Mouse (Mus musculus) Patski (cell line): ENCODE data around the gene Slc25a25. TPM values are rescaled to one million over a fixed set of nuclear protein-coding genes. Genes with fewer than 3 reads are reported as not detected.

Experiments used
- ATAC-seq: fragments of 100-300 bp; one replicate; pipeline ENCODE4 v1.8.0; 2021
- CTCF ChIA-PET: fragments of 350-600 bp; sonication (Branson Sonifier 250); formaldehyde crosslinking; loops from one replicate; lab custom pipeline; 2022; ENCODE audit warnings: inconsistent platforms; lab: Charles Lee
- POLR2A ChIA-PET: fragments of 350-600 bp; sonication (Branson Sonifier 250); formaldehyde crosslinking; loops from one replicate; lab custom pipeline; 2022; ENCODE audit warnings: antibody characterized with exemption, inconsistent platforms; lab: Charles Lee
- DNase-seq: peaks from one replicate; pipeline ENCODE4 v3.0.0-alpha.2; 2011; ENCODE audit warnings: low read depth, low spot score
- H3K27me3 ChIP-seq: fragments of 371-371 bp; one replicate; pipeline ENCODE4 v1.5.1; 2021
- CTCF ChIP-seq: fragments of 100-300 bp; IDR thresholded peaks from one replicate; pipeline ENCODE4 v1.5.1; 2021
- in situ Hi-C: fragments of 300-500 bp; cut with MboI; formaldehyde crosslinking; loops from 3 replicates; pipeline ENCODE4 v1.11.1; 2018; ENCODE audit warnings: low pct_unique_long_range_greater_than_20kb, mixed read lengths
- polyA plus RNA-seq: library from polyadenylated mRNA; unstranded; gene quantifications from one replicate; pipeline ENCODE4 v1.2.3, GENCODE M21; 2021

The Slc25a25 gene
- polyA plus RNA-seq, 1 experiment from 2014 or later, result 18.5 TPM

DNA sequence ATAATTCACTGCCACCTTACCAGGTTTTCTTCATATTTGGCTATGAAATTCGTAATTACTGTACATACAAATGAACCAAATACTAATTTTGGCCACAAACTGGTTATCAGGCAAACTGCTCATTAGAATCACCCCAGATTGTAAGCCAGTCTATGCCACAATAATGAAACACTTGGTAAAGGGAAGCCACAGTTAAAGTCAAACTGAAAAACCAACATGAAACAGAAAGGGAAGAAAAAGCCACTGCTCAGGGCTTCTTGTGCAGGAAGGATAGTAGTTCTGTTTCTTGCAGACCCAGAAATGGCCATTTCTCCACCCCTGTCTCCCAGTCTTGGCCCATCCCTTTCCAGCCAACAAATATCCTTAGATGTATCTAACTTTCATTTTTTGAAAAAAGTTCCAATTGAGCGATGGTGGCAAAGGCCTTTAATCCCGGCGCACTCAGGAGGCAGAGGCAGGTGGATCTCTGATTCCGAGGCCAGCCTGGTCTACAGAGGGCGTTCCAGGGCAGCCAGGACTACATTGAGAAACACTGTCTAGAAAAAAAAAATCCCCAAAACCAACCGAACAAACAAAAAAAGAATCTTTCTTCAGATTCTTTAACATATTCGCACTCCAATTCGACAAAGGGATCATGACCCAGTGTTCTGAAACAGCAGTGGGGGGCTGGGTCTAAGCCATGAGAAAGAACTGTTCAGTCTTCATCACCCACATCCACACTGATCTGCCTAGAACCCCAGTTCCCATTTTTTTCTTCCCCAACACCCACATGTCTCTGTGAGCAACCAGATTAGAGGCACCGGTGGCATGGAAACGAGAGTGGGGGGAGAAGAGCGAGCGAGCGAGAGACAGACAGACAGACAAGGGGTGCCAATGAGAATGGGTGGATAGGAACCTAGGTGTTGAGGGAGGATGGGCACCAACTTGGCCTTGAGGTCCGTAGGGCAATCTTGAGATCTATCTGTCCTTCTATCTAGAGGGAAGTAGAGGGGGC, 1.2 kb downstream of the Slc25a25 start, which contains the start of gene Naif1:
Gene Naif1, plus strand, starts transcription at position 697 of the 994 bp plus-strand sequence.
- DNase-seq (no peak), ATAC-seq (no peak)
- CTCF ChIA-PET, result interaction anchor here (1.4 to 4.4 kb wide), 3 partner anchors 12 to 45 kb away, joined by 4 to 20 read pairs (median 8); no protein-coding TSS in a partner anchor
- no peak for TF ChIP-seq CTCF
- in situ Hi-C loops, result loop anchor here (5.0 kb wide), 1 partner anchor 33 kb away; no protein-coding TSS in a partner anchor
- no peaks in the 10 kb centered on the region for H3K27me3 ChIP-seq
- POLR2A ChIA-PET, result interaction anchor here (0.6 to 1.6 kb wide), 2 partner anchors 13 to 296 kb away, joined by 4 read pairs; no protein-coding TSS in a partner anchor

DNA sequence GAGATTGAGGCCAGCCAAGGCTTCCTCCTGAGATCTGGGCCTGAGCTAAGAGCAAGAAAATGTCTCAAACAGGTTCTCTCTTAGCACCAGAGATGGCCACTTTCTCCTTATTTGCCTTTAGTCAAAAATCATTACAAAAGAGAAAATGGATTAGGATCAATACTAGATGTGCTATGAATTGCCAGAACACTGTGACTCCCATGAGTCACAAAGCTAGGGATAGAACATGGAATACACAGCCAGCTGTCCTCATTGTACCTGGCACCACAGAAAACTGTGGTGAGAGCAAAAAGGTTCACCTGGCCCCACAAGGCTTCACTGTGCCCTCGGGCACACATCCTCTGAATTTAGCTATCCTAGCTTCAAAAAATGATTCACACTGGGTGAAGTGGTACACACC, 2.8 kb downstream of the Slc25a25 start:
- TF ChIP-seq CTCF, result no peak
- in situ Hi-C loops, result no loop called here
- ChIA-PET POLR2A (interaction anchor here (0.6 to 1.6 kb wide), 3 partner anchors 11 to 47 kb away, joined by 3 to 4 read pairs (median 4); no protein-coding TSS in a partner anchor), CTCF (interaction anchor here (1.2 to 4.4 kb wide), 6 partner anchors 11 to 44 kb away, joined by 3 to 20 read pairs (median 4); no protein-coding TSS in a partner anchor)
- no peak for DNase-seq
- ATAC-seq, result no peak
- no peaks in the 10 kb centered on the region for H3K27me3 ChIP-seq

DNA sequence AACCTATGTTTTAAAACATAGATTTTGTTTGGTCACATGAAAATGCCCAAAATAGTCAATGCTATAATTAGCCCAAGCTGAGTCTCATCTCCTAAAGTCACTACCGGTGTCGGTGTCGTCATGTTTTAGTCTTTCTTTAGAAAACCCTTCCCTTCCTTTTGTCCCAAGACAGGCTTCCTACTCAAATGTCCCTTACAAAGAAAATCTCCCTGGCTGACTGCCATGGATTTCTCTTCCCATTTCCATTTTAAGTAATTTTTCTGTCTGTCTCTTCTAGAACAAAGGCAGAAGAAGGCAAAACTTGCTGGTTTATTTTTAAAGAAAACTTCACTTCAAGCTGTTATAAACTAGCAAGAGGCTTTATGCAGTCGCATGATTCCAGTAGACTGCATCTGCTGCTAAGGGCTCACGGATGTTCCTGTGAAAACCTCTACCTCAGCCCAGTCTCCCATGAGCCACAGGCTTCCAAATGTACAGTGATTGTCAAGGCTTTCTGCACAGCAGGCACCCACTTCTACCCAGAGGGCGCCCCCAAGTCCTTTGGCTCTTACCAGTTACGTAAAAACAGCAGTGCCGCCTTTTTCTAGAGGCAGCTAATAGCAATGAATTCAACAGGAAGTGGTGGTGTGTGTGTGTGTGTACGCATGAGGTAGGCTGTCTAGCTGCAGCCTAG, 3.8 kb downstream of the Slc25a25 start:
- no peak for DNase-seq

DNA sequence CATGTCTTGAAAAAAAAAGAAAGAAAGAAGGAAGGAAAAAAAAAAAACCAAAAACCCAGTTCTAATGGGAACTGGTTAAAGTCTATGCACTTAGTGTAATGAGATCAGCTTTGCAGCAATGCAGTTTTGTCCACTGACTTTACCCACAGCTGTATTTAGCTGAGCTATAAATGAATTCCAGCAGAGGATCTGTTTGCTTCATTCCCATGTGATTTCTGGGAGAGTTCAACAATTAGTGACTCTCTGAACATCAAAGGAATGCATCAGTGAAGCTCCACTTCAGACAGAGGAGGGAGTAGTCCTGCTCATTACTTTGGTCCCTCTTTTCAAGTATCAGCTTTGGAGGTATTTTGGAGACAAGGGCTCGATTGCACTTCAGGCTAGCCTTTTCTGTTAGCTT, 5.7 kb downstream of the Slc25a25 start:
- in situ Hi-C loops, result no loop called here
- POLR2A ChIA-PET, result interaction anchor here (0.9 to 1.2 kb wide), 2 partner anchors 20 to 24 kb away, joined by 3 read pairs; no protein-coding TSS in a partner anchor
- H3K27me3 ChIP-seq, result no peaks in the 10 kb centered on the region
- ATAC-seq (no peak), DNase-seq (no peak)
- TF ChIP-seq CTCF, result no peak
- CTCF ChIA-PET, result interaction anchor here (1.0 to 4.4 kb wide), 6 partner anchors 8 to 58 kb away, joined by 3 to 20 read pairs (median 3); no protein-coding TSS in a partner anchor

More for the DNA sequence above, 3.8 kb downstream of the Slc25a25 start:
- TF ChIP-seq CTCF, result no peak
- POLR2A ChIA-PET, result interaction anchor here (1.0 kb wide), 1 partner anchor 12 kb away, joined by 8 read pairs; no protein-coding TSS in a partner anchor
- H3K27me3 ChIP-seq, result no peaks in the 10 kb centered on the region
- CTCF ChIA-PET, result interaction anchor here (1.4 to 4.4 kb wide), 4 partner anchors 10 to 42 kb away, joined by 3 to 20 read pairs (median 4); no protein-coding TSS in a partner anchor
- ATAC-seq, result no peak
- in situ Hi-C loops, result no loop called here

DNA sequence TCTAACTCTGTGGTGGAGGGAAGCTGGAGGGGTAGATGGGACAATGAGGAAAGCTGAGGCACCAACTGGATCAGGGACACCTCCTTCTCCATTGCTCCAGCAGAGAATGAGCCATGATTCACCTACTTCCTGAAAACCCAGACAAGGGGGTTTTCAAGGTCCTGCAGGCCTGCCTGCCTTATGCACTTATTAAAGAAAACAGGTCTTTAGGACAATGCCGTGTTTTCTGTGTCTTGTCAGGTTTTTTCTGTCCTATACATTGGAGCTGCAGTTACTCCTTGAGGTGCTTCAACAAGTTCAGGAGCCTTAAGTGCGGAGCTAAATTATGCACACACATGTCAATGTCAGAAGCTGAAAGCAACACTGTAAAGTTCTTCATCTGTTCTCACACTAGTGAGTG, 9.7 kb downstream of the Slc25a25 start:
- in situ Hi-C loops, result no loop called here

DNA sequence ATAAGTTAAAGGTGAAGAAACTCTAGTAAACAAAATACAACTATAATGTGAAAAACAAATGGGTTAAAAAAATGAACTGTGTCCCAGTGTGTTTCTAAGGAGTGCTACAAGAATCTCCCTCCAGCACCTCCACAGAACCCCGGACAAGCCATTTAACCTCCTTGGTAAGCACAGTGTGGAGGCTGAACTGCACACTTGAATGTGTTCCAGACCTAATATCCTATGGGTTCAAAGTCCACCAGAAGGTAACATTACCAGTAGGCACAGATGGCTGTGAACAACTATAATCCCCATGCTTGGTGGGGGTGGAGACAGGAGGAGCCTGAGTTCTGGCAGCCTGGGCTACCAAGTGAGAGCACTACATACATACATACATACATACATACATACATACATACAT, 10.6 kb downstream of the Slc25a25 start:
- CTCF ChIA-PET, result interaction anchor here (0.9 to 1.2 kb wide), 2 partner anchors 11 to 17 kb away, joined by 3 read pairs; no protein-coding TSS in a partner anchor
- TF ChIP-seq CTCF, result no peak
- in situ Hi-C loops, result no loop called here
- DNase-seq (no peak), ATAC-seq (no peak)
- POLR2A ChIA-PET, result no interaction called here
- H3K27me3 ChIP-seq, result no peaks in the 10 kb centered on the region

More for the DNA sequence above, 9.7 kb downstream of the Slc25a25 start:
- TF ChIP-seq CTCF, result no peak
- no peak for DNase-seq
- no peaks in the 10 kb centered on the region for H3K27me3 ChIP-seq
- no peak for ATAC-seq
- POLR2A ChIA-PET, result interaction anchor here (0.9 kb wide), 1 partner anchor 44 kb away, joined by 3 read pairs; no protein-coding TSS in a partner anchor
- CTCF ChIA-PET, result interaction anchor here (1.2 kb wide), 1 partner anchor 37 kb away, joined by 3 read pairs; no protein-coding TSS in a partner anchor

DNA sequence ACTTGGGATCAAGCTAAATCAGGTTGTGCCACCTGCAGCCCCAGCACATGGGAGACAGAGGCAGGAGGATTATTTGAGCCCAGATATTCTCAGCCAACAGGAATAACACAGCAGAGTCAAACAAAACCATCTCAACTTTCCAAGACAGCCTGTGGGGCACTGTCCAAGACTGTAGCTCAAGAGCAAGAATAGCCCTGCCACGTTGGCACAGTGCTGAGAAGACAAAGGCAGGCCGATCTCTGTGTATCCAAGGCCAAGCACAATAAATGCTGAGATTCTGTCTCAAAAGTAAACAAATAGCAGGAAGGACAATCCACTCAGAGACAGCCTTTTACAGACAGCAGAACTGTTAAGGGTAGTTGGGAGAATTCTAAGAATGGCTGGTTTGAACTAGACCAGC, 11.1 kb downstream of the Slc25a25 start:
- CTCF ChIA-PET, result interaction anchor here (0.8 to 1.2 kb wide), 3 partner anchors 11 to 47 kb away, joined by 3 read pairs; no protein-coding TSS in a partner anchor

DNA sequence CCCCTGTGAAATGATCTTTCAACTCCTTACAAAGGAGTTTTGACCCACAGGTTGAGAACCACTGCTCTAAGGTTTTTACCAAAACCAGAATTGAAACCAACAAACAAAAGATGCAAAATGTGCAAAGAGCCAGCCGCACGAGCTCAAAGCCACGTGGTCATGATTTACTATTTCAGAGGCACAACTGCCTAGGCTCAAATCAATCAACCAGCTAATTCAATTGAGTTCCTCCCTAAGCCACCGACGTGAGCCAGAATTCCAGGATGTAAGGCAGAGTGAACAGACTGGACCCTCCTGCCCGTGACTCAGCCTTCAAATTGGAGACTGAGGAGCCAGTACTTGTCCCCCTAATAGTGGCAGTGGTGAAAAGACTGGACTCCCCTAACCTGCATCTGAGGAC, 12.1 kb downstream of the Slc25a25 start:
- H3K27me3 ChIP-seq, result no peaks in the 10 kb centered on the region
- in situ Hi-C loops, result no loop called here
- TF ChIP-seq CTCF, result no peak
- DNase-seq, result no peak
- CTCF ChIA-PET, result interaction anchor here (1.1 to 2.7 kb wide), 3 partner anchors 8 to 18 kb away, joined by 4 to 20 read pairs (median 5); no protein-coding TSS in a partner anchor
- POLR2A ChIA-PET, result no interaction called here
- no peak for ATAC-seq

More for the DNA sequence above, 11.1 kb downstream of the Slc25a25 start:
- no peak for DNase-seq
- POLR2A ChIA-PET, result no interaction called here
- no peak for TF ChIP-seq CTCF
- no peaks in the 10 kb centered on the region for H3K27me3 ChIP-seq
- ATAC-seq, result no peak
- in situ Hi-C loops, result no loop called here

DNA sequence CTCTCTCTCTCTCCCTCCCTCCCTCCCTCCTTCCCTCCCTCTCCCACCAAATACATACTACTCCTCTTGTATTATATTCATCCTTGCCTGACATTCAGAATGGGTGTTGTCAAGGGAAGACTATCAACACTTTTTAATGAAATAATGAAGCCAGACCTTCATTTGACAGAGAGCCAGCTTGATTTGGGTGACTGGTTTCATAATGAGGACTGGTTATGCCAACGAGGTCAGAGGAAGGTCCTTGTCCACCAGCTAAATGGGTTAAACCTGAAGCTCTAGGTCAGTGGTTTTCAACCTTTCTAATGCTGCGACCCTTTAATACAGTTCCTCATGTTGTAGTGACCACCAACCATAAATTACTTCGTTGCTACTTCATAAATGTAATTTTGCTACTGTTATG, 12.5 kb downstream of the Slc25a25 start:
- no peak for ATAC-seq
- CTCF ChIA-PET, result interaction anchor here (1.1 to 2.7 kb wide), 3 partner anchors 9 to 18 kb away, joined by 4 to 20 read pairs (median 5); no protein-coding TSS in a partner anchor
- DNase-seq, result no peak
- H3K27me3 ChIP-seq, result no peaks in the 10 kb centered on the region
- TF ChIP-seq CTCF, result no peak
- in situ Hi-C loops, result no loop called here
- POLR2A ChIA-PET, result interaction anchor here (0.7 kb wide), 1 partner anchor 12 kb away, joined by 3 read pairs; no protein-coding TSS in a partner anchor
